Mouse (Mus musculus) frontal cortex, postnatal 14 days (tissue): ENCODE results near the gene Hnrnpa3.
A peak's percentile ranks its signal among the peaks of the same experiment; 100 is the strongest.
"Not testable (repeated sequence)": the region's sequence is repeated elsewhere in the genome, so short reads cannot be mapped to it uniquely, and the experiment has no call there.

ENCODE experiments used
- DNase-seq, 2 experiments: peaks; one replicate each; pipeline ENCODE4 v3.0.0; 2022; ENCODE audit warnings: low spot score in 2 of 2

The Hnrnpa3 gene

GRCm38 (mm10) chr2:75637055-75637304, 22.1 kb upstream of the Hnrnpa3 start:
- DNase-seq = not testable (repeated sequence)

GRCm38 (mm10) chr2:75637361-75637760, 21.7 kb upstream of the Hnrnpa3 start:
- DNase-seq = no peak

- not testable (repeated sequence) for DNase-seq
Observed at GRCm38 (mm10) chr2:75637822-75638221, 21.2 kb upstream of the Hnrnpa3 start.

- not testable (repeated sequence) for DNase-seq
Observed at GRCm38 (mm10) chr2:75639535-75639934, 19.5 kb upstream of the Hnrnpa3 start.

- DNase-seq = not testable (repeated sequence)
Observed at GRCm38 (mm10) chr2:75642312-75642711, 16.7 kb upstream of the Hnrnpa3 start.

- no peak for DNase-seq
Observed at GRCm38 (mm10) chr2:75642795-75643550, 16.1 kb upstream of the Hnrnpa3 start.

GRCm38 (mm10) chr2:75643950-75644349, 15.1 kb upstream of the Hnrnpa3 start:
- no peak for DNase-seq

- no peak for DNase-seq
Observed at GRCm38 (mm10) chr2:75645251-75645650, 13.8 kb upstream of the Hnrnpa3 start.

GRCm38 (mm10) chr2:75650437-75650836, 8.6 kb upstream of the Hnrnpa3 start:
- no peak for DNase-seq

- DNase-seq = no peak
Observed at GRCm38 (mm10) chr2:75653150-75653549, 5.9 kb upstream of the Hnrnpa3 start.

GRCm38 (mm10) chr2:75654679-75655078, 4.4 kb upstream of the Hnrnpa3 start:
- DNase-seq = no peak

- no peak for DNase-seq
Observed at GRCm38 (mm10) chr2:75656924-75657323, 2.1 kb upstream of the Hnrnpa3 start.

GRCm38 (mm10) chr2:75657907-75658691, 962 bp upstream of the Hnrnpa3 start:
- no peak for DNase-seq

- DNase-seq = peak; percentile 77 to 90
Observed at GRCm38 (mm10) chr2:75659629-75659960, 534 bp downstream of the Hnrnpa3 start.

- DNase-seq = no peak
Observed at GRCm38 (mm10) chr2:75660255-75660948, 1.3 kb downstream of the Hnrnpa3 start.

GRCm38 (mm10) chr2:75661106-75661505, 2.0 kb downstream of the Hnrnpa3 start:
- DNase-seq = no peak

GRCm38 (mm10) chr2:75669491-75670445, 10.7 kb downstream of the Hnrnpa3 start:
- no peak for DNase-seq

- no peak for DNase-seq
Observed at GRCm38 (mm10) chr2:75670446-75671336, 11.6 kb downstream of the Hnrnpa3 start.

- no peak for DNase-seq
Observed at GRCm38 (mm10) chr2:75671337-75671660, 12.2 kb downstream of the Hnrnpa3 start.

- DNase-seq = no peak
Observed at GRCm38 (mm10) chr2:75672561-75672960, 13.5 kb downstream of the Hnrnpa3 start.

- no peak for DNase-seq
Observed at GRCm38 (mm10) chr2:75676567-75676966, 17.5 kb downstream of the Hnrnpa3 start.
